Mouse (Mus musculus) thymus, adult 2 months (tissue): ENCODE measurements around the gene Nelfe.

ENCODE experiments used
- CTCF ChIP-seq: fragments of 200-500 bp; IDR thresholded peaks from 2 replicates; pipeline ENCODE4 v1.5.1; 2012; ENCODE audit warnings: mild to moderate bottlenecking, control low read depth, low read length, moderate library complexity, borderline replicate concordance; ENCODE audit not compliant: control insufficient read depth, poor library complexity, insufficient read depth; ENCODE audit errors: extremely low read depth
- POLR2A ChIP-seq: fragments of 200-500 bp; IDR thresholded peaks from 2 replicates; pipeline ENCODE4 v1.6.1; 2012; ENCODE audit warnings: mild to moderate bottlenecking, low read length, control low read depth, moderate library complexity; ENCODE audit not compliant: control insufficient read depth, poor library complexity, insufficient read depth; ENCODE audit errors: extremely low read depth

GRCm38 (mm10) chr17:34861704-34862415 is 11.7 kb downstream of the Nelfe start:
- no peak for TF ChIP-seq CTCF
- TF ChIP-seq POLR2A = no peak
